In genomic region chr19:6062418-6062817, GRCm38 (mm10) we compare ENCODE assay signal across 8 mouse cellular contexts. TPM values are rescaled to one million over a fixed set of nuclear protein-coding genes. Genes with fewer than 3 reads are reported as not detected.
DNase-seq lines count a peak whose midpoint lies in the region; ATAC-seq and TF ChIP-seq lines count a peak whose summit lies in the region.

No protein-coding gene starts in this region.

- intact Hi-C loops in left cerebral cortex, postnatal 36 days (cut with DNase I): no loop called here

- peak overlapping the region; percentile 70 for H3K4me3 ChIP-seq in lung, postnatal 0 days (ENCODE audit: low read depth, low read length)
- H3K4me3 ChIP-seq in forebrain, embryonic 12.5 days (replicated peaks): peak overlapping the region; percentile 89
- H3K4me3 ChIP-seq in limb, embryonic 13.5 days: peak overlapping the region; percentile 88
- peak overlapping the region; percentile 79 for H3K4me3 ChIP-seq in stomach, embryonic 14.5 days (ENCODE audit: low read depth, low read length)

- no peaks in the 10 kb centered on the region for H3K9me3 ChIP-seq in lung, postnatal 0 days (ENCODE audit: low read length)
- no peaks in the 10 kb centered on the region for H3K9me3 ChIP-seq in forebrain, embryonic 12.5 days
- no peaks in the 10 kb centered on the region for H3K9me3 ChIP-seq in limb, embryonic 13.5 days
- H3K9me3 ChIP-seq in stomach, embryonic 14.5 days (ENCODE audit: control insufficient read depth, low read depth, low read length): no peaks in the 10 kb centered on the region

- peak overlapping the region; percentile 90 for H3K4me2 ChIP-seq in lung, postnatal 0 days (replicated peaks; ENCODE audit: low read depth, low read length)
- peak overlapping the region; percentile 100 for H3K4me2 ChIP-seq in forebrain, embryonic 12.5 days
- H3K4me2 ChIP-seq in limb, embryonic 13.5 days (replicated peaks): peak overlapping the region; percentile 100
- H3K4me2 ChIP-seq in stomach, embryonic 14.5 days (replicated peaks; ENCODE audit: low read depth, low read length): peak overlapping the region; percentile 99

- H3K9ac ChIP-seq in lung, postnatal 0 days (replicated peaks; ENCODE audit: low read depth): peak overlapping the region; percentile 90; the same call in 1 of the 2 replicates
- H3K9ac ChIP-seq in forebrain, embryonic 12.5 days: peak overlapping the region; percentile 98
- H3K9ac ChIP-seq in limb, embryonic 13.5 days: peak overlapping the region; percentile 97
- peak overlapping the region; percentile 95 for H3K9ac ChIP-seq in stomach, embryonic 14.5 days (replicated peaks; ENCODE audit: low read depth, low read length)

- no peaks in the 10 kb centered on the region for H3K36me3 ChIP-seq in lung, postnatal 0 days (ENCODE audit: insufficient read depth, low read length)
- H3K36me3 ChIP-seq in forebrain, embryonic 12.5 days (replicated peaks): peaks cover 22% of the 10 kb centered on the region
- H3K36me3 ChIP-seq in limb, embryonic 13.5 days: peaks cover 18% of the 10 kb centered on the region
- H3K36me3 ChIP-seq in stomach, embryonic 14.5 days (ENCODE audit: control insufficient read depth, insufficient read depth, low read length): peaks cover 13% of the 10 kb centered on the region

- no peak for DNase-seq in lung, postnatal 0 days (ENCODE audit: low spot score)
- DNase-seq in lung, postnatal 10 days: no peak
- DNase-seq in c-Kit-positive CD71-positive TER-119-positive erythroid progenitor cells, embryonic 14.5 days (ENCODE audit: low spot score): no peak
- DNase-seq in left cerebral cortex, postnatal 36 days (ENCODE audit: low spot score in 2 of 2): no peak
- DNase-seq in right cerebral cortex, postnatal 36 days (ENCODE audit: low spot score in 2 of 2): no peak

- WGBS in lung, postnatal 0 days: 44% methylated on average over 5 of the region's 5 CpGs
- 80% methylated on average over 5 of the region's 5 CpGs for WGBS in forebrain, embryonic 12.5 days
- 72% methylated on average over 5 of the region's 5 CpGs for WGBS in limb, embryonic 13.5 days
- WGBS in stomach, embryonic 14.5 days: 36% methylated on average over 5 of the region's 5 CpGs

- H3K4me1 ChIP-seq in lung, postnatal 0 days (ENCODE audit: insufficient read depth, low read depth, low read length): peaks cover 16% of the 10 kb centered on the region
- H3K4me1 ChIP-seq in forebrain, embryonic 12.5 days: peaks cover 44% of the 10 kb centered on the region
- peaks cover 39% of the 10 kb centered on the region for H3K4me1 ChIP-seq in limb, embryonic 13.5 days
- H3K4me1 ChIP-seq in stomach, embryonic 14.5 days (ENCODE audit: control insufficient read depth, insufficient read depth, low read length): peaks cover 24% of the 10 kb centered on the region

- no peaks in the 10 kb centered on the region for H3K27me3 ChIP-seq in lung, postnatal 0 days (replicated peaks; ENCODE audit: insufficient read depth, low read length)
- no peaks in the 10 kb centered on the region for H3K27me3 ChIP-seq in forebrain, embryonic 12.5 days
- no peaks in the 10 kb centered on the region for H3K27me3 ChIP-seq in limb, embryonic 13.5 days
- H3K27me3 ChIP-seq in stomach, embryonic 14.5 days (ENCODE audit: control insufficient read depth, insufficient read depth, low read length): no peaks in the 10 kb centered on the region

- TF ChIP-seq CTCF in lung, postnatal 0 days (IDR thresholded peaks at IDR 0.05): no peak

- peak overlapping the region; percentile 89; the same call in 1 of the 2 replicates for H3K27ac ChIP-seq in lung, postnatal 0 days (ENCODE audit: low read length)
- H3K27ac ChIP-seq in forebrain, embryonic 12.5 days: peak overlapping the region; percentile 97; the same call in 1 of the 2 replicates
- no peak overlapping the region; the same call in 1 of the 2 replicates for H3K27ac ChIP-seq in limb, embryonic 13.5 days
- H3K27ac ChIP-seq in stomach, embryonic 14.5 days (ENCODE audit: low read length): no peak overlapping the region

- no peak for TF ChIP-seq EP300 in lung, postnatal 0 days (IDR thresholded peaks at IDR 0.05)

- ATAC-seq in lung, postnatal 0 days: no peak
- ATAC-seq in forebrain, embryonic 12.5 days (ENCODE audit: low FRiP score): no peak
- ATAC-seq in limb, embryonic 13.5 days (ENCODE audit: low FRiP score, low read depth): no peak
- no peak for ATAC-seq in stomach, embryonic 14.5 days (ENCODE audit: insufficient number of reproducible peaks, insufficient read depth, low FRiP score, low read depth)

RNA-seq across cellular contexts. Expression of gene Znhit2, which starts 1.4 kb away (rescaled TPM):
- 31.2 and 33.9 TPM in 2 replicates for polyA plus RNA-seq in lung, postnatal 0 days (2015; fragmentation: Nextera tagmentation; extraction: Ambion mirVana)
- polyA plus RNA-seq in forebrain, embryonic 12.5 days (2016; fragmentation: Nextera tagmentation; extraction: Ambion mirVana): 30.8 and 35.4 TPM in 2 replicates
- polyA plus RNA-seq in limb, embryonic 13.5 days (2015; fragmentation: Nextera tagmentation; extraction: Ambion mirVana): 29.0 and 29.8 TPM in 2 replicates
- 27.6 and 30.8 TPM in 2 replicates for polyA plus RNA-seq in stomach, embryonic 14.5 days (2014; fragmentation: Nextera tagmentation; extraction: Ambion mirVana)
- 10 to 100 TPM; 35.5 to 40.7 TPM for total RNA-seq in left cerebral cortex, postnatal 36 days (2021)

RNA-seq across cellular contexts. Expression of gene Fau, which starts 4.8 kb away (rescaled TPM):
- polyA plus RNA-seq in lung, postnatal 0 days (2015; fragmentation: Nextera tagmentation; extraction: Ambion mirVana): 784 and 827 TPM in 2 replicates
- 652 and 668 TPM in 2 replicates for polyA plus RNA-seq in forebrain, embryonic 12.5 days (2016; fragmentation: Nextera tagmentation; extraction: Ambion mirVana)
- 760 and 823 TPM in 2 replicates for polyA plus RNA-seq in limb, embryonic 13.5 days (2015; fragmentation: Nextera tagmentation; extraction: Ambion mirVana)
- polyA plus RNA-seq in stomach, embryonic 14.5 days (2014; fragmentation: Nextera tagmentation; extraction: Ambion mirVana): 902 and 945 TPM in 2 replicates
- total RNA-seq in left cerebral cortex, postnatal 36 days (2021): 100 to 1,000 TPM; 637 to 694 TPM

RNA-seq across cellular contexts. Expression of gene Mrpl49, which starts 4.8 kb away (rescaled TPM):
- polyA plus RNA-seq in lung, postnatal 0 days (2015; fragmentation: Nextera tagmentation; extraction: Ambion mirVana): 36.7 and 37.6 TPM in 2 replicates
- 74.7 and 76.7 TPM in 2 replicates for polyA plus RNA-seq in forebrain, embryonic 12.5 days (2016; fragmentation: Nextera tagmentation; extraction: Ambion mirVana)
- 76.9 and 80.0 TPM in 2 replicates for polyA plus RNA-seq in limb, embryonic 13.5 days (2015; fragmentation: Nextera tagmentation; extraction: Ambion mirVana)
- polyA plus RNA-seq in stomach, embryonic 14.5 days (2014; fragmentation: Nextera tagmentation; extraction: Ambion mirVana): 75.5 and 77.4 TPM in 2 replicates
- 10 to 100 TPM; 40.5 to 45.1 TPM for total RNA-seq in left cerebral cortex, postnatal 36 days (2021)

RNA-seq across cellular contexts. Expression of gene Tm7sf2, which starts 5.8 kb away (rescaled TPM):
- polyA plus RNA-seq in lung, postnatal 0 days (2015; fragmentation: Nextera tagmentation; extraction: Ambion mirVana): 8.1 and 9.5 TPM in 2 replicates
- 31.7 and 32.8 TPM in 2 replicates for polyA plus RNA-seq in forebrain, embryonic 12.5 days (2016; fragmentation: Nextera tagmentation; extraction: Ambion mirVana)
- 17.4 and 24.0 TPM in 2 replicates for polyA plus RNA-seq in limb, embryonic 13.5 days (2015; fragmentation: Nextera tagmentation; extraction: Ambion mirVana)
- 24.8 and 24.9 TPM in 2 replicates for polyA plus RNA-seq in stomach, embryonic 14.5 days (2014; fragmentation: Nextera tagmentation; extraction: Ambion mirVana)
- 10 to 100 TPM; 28.2 to 29.1 TPM for total RNA-seq in left cerebral cortex, postnatal 36 days (2021)

RNA-seq across cellular contexts. Expression of gene Vps51, which starts 14.6 kb away (rescaled TPM):
- 48.7 and 52.7 TPM in 2 replicates for polyA plus RNA-seq in lung, postnatal 0 days (2015; fragmentation: Nextera tagmentation; extraction: Ambion mirVana)
- 66.0 and 70.8 TPM in 2 replicates for polyA plus RNA-seq in forebrain, embryonic 12.5 days (2016; fragmentation: Nextera tagmentation; extraction: Ambion mirVana)
- polyA plus RNA-seq in limb, embryonic 13.5 days (2015; fragmentation: Nextera tagmentation; extraction: Ambion mirVana): 69.7 and 72.5 TPM in 2 replicates
- polyA plus RNA-seq in stomach, embryonic 14.5 days (2014; fragmentation: Nextera tagmentation; extraction: Ambion mirVana): 60.1 and 66.7 TPM in 2 replicates
- total RNA-seq in left cerebral cortex, postnatal 36 days (2021): 10 to 100 TPM; 83.9 to 87.0 TPM

Comparison
In these comparisons a context has a peak if more than half of its experiments do, and no peak if none do; other contexts are left out.
1. H3K27ac ChIP-seq: peak in lung, postnatal 0 days (single experiment) and forebrain, embryonic 12.5 days (single experiment); none in limb, embryonic 13.5 days (single experiment) and stomach, embryonic 14.5 days (single experiment).
2. Peak in every context shown above with its lines, with median percentiles within 50 percentile points of each other: H3K4me2 ChIP-seq, H3K4me3 ChIP-seq and H3K9ac ChIP-seq.